8 mouse cellular contexts compared by ENCODE assay signal in the genomic region with DNA sequence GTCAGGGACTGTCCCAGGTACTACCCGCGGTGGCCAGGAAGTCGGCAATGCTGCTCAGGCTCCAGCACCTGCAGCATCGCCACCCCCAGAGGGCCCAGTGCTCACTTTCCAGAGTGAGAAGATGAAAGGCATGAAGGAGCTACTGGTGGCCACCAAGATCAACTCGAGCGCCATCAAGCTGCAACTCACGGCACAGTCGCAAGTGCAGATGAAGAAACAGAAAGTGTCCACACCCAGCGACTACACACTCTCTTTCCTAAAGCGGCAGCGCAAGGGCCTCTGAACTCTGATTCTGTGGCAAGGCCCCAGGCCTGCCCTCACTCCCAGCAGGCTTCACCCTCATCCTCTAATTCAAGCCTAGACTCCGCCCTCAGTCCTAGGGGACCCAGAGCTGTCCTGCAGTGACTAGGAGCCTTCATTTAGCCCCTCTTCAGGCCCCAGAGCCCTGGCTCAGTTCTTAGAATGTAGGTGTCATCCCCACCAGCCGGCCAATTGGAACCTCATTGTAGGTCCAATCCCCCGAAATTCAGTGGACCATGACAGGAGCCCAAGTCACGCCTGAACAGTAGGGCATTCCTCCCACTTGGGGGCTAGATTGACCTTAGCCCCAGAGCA. TPM values are rescaled to one million over a fixed set of nuclear protein-coding genes. Genes with fewer than 3 reads are reported as not detected.
DNase-seq lines count a peak whose midpoint lies in the region; ATAC-seq lines count a peak whose summit lies in the region.

No protein-coding gene starts in this region.

- H3K9me3 ChIP-seq in hindbrain, embryonic 16.5 days (ENCODE audit: control insufficient read depth, low read length) = no peaks in the 10 kb centered on the region
- no peaks in the 10 kb centered on the region for H3K9me3 ChIP-seq in liver, embryonic 13.5 days (replicated peaks)
- H3K9me3 ChIP-seq in neural tube, embryonic 14.5 days (ENCODE audit: control insufficient read depth, low read length) = no peaks in the 10 kb centered on the region

- H3K36me3 ChIP-seq in hindbrain, embryonic 16.5 days (ENCODE audit: control insufficient read depth, insufficient read depth, low read length) = peaks cover 48% of the 10 kb centered on the region
- H3K36me3 ChIP-seq in liver, embryonic 13.5 days = peaks cover 53% of the 10 kb centered on the region
- peaks cover 27% of the 10 kb centered on the region for H3K36me3 ChIP-seq in neural tube, embryonic 14.5 days (ENCODE audit: control insufficient read depth, insufficient read depth, low read length)

- H3K4me1 ChIP-seq in hindbrain, embryonic 16.5 days (ENCODE audit: control insufficient read depth, insufficient read depth, low read depth, low read length) = peaks cover 29% of the 10 kb centered on the region
- H3K4me1 ChIP-seq in liver, embryonic 13.5 days (replicated peaks) = peaks cover 76% of the 10 kb centered on the region
- H3K4me1 ChIP-seq in neural tube, embryonic 14.5 days (ENCODE audit: control insufficient read depth, insufficient read depth, low read length) = peaks cover 20% of the 10 kb centered on the region

- peak overlapping the region; percentile 20; the same call in 1 of the 2 replicates for H3K27ac ChIP-seq in hindbrain, embryonic 16.5 days (ENCODE audit: low read depth, low read length)
- peak overlapping the region; percentile 83 for H3K27ac ChIP-seq in liver, embryonic 13.5 days
- H3K27ac ChIP-seq in neural tube, embryonic 14.5 days (ENCODE audit: low read depth, low read length) = no peak overlapping the region

- no peak overlapping the region for H3K9ac ChIP-seq in hindbrain, embryonic 16.5 days (ENCODE audit: low read depth, low read length)
- peak overlapping the region; percentile 59 for H3K9ac ChIP-seq in liver, embryonic 13.5 days
- no peak overlapping the region for H3K9ac ChIP-seq in neural tube, embryonic 14.5 days (replicated peaks; ENCODE audit: low read depth, low read length)

- no peaks in the 10 kb centered on the region for H3K27me3 ChIP-seq in hindbrain, embryonic 16.5 days (replicated peaks; ENCODE audit: control insufficient read depth, insufficient read depth, low read length)
- H3K27me3 ChIP-seq in liver, embryonic 13.5 days = no peaks in the 10 kb centered on the region
- no peaks in the 10 kb centered on the region for H3K27me3 ChIP-seq in neural tube, embryonic 14.5 days (ENCODE audit: control insufficient read depth, insufficient read depth, low read length)

- peak; percentile 49 for ATAC-seq in common myeloid progenitor, adult 5-6 weeks (replicated peaks; ENCODE audit: low read depth, poor library complexity, severe bottlenecking)
- ATAC-seq in hindbrain, embryonic 16.5 days = no peak
- peak; percentile 4; the same call in 1 of the 2 replicates for ATAC-seq in liver, embryonic 13.5 days (ENCODE audit: low read depth)
- ATAC-seq in neural tube, embryonic 14.5 days (ENCODE audit: low read depth) = no peak

- WGBS in hindbrain, embryonic 16.5 days = 76% methylated on average over 14 of the region's 15 CpGs
- 36% methylated on average over 15 of the region's 15 CpGs for WGBS in liver, embryonic 13.5 days (ENCODE audit: insufficient replicate concordance)
- WGBS in neural tube, embryonic 14.5 days = 76% methylated on average over 15 of the region's 15 CpGs

- no peak overlapping the region; the same call in 1 of the 2 replicates for H3K4me2 ChIP-seq in hindbrain, embryonic 16.5 days (ENCODE audit: low read length)
- H3K4me2 ChIP-seq in liver, embryonic 13.5 days = peak overlapping the region; percentile 100
- peak overlapping the region; percentile 71; the same call in 1 of the 2 replicates for H3K4me2 ChIP-seq in neural tube, embryonic 14.5 days (ENCODE audit: low read depth, low read length)

- peak; percentile 17 to 51 for DNase-seq in adrenal gland, postnatal 36 days
- DNase-seq in adrenal gland, postnatal 4 days (ENCODE audit: low spot score in 2 of 2) = no peak
- peak; percentile 49 for DNase-seq in liver, embryonic 13.5 days
- no peak for DNase-seq in adipocyte (ENCODE audit: low spot score)
- DNase-seq in cerebellum, postnatal 4 days (ENCODE audit: low spot score in 2 of 2) = no peak

- H3K4me3 ChIP-seq in hindbrain, embryonic 16.5 days (ENCODE audit: low read length) = 0 out of 2 replicates have a peak overlapping the region, but pooled peaks have one; percentile 63
- peak overlapping the region; percentile 81 for H3K4me3 ChIP-seq in liver, embryonic 13.5 days (replicated peaks)
- no peak overlapping the region for H3K4me3 ChIP-seq in neural tube, embryonic 14.5 days (ENCODE audit: low read depth, low read length)

RNA-seq across cellular contexts. Expression of gene Map4k2, which starts 0.9 kb away (rescaled TPM):
- total RNA-seq in adrenal gland, postnatal 36 days (2021) = 10 to 100 TPM; 29.9 to 32.2 TPM
- total RNA-seq in adrenal gland, postnatal 4 days (2021) = 10 to 100 TPM; 61.1 to 62.0 TPM
- 18.7 and 46.1 TPM in 2 replicates for total RNA-seq in common myeloid progenitor, adult 5-6 weeks (2017)
- 19.6 and 23.1 TPM in 2 replicates for polyA plus RNA-seq in hindbrain, embryonic 16.5 days (2015; fragmentation: Nextera tagmentation; extraction: Ambion mirVana)
- 4.5 and 5.8 TPM in 2 replicates for polyA plus RNA-seq in liver, embryonic 13.5 days (2015; fragmentation: Nextera tagmentation; extraction: Ambion mirVana)
- polyA plus RNA-seq in neural tube, embryonic 14.5 days (2014; fragmentation: Nextera tagmentation; extraction: Ambion mirVana) = 13.3 and 15.8 TPM in 2 replicates

RNA-seq across cellular contexts. Expression of gene Men1, which starts 5.2 kb away (rescaled TPM):
- total RNA-seq in adrenal gland, postnatal 36 days (2021) = 10 to 100 TPM; 48.7 to 56.3 TPM
- 10 to 100 TPM; 44.3 to 47.5 TPM for total RNA-seq in adrenal gland, postnatal 4 days (2021)
- 19.2 and 30.8 TPM in 2 replicates for total RNA-seq in common myeloid progenitor, adult 5-6 weeks (2017)
- 68.4 and 85.0 TPM in 2 replicates for polyA plus RNA-seq in hindbrain, embryonic 16.5 days (2015; fragmentation: Nextera tagmentation; extraction: Ambion mirVana)
- 26.3 and 29.9 TPM in 2 replicates for polyA plus RNA-seq in liver, embryonic 13.5 days (2015; fragmentation: Nextera tagmentation; extraction: Ambion mirVana)
- 36.8 and 43.9 TPM in 2 replicates for polyA plus RNA-seq in neural tube, embryonic 14.5 days (2014; fragmentation: Nextera tagmentation; extraction: Ambion mirVana)

RNA-seq across cellular contexts. Expression of gene Sf1, which starts 23.5 kb away (rescaled TPM):
- 100 to 1,000 TPM; 169 to 224 TPM for total RNA-seq in adrenal gland, postnatal 36 days (2021)
- total RNA-seq in adrenal gland, postnatal 4 days (2021) = 100 to 1,000 TPM; 270 to 308 TPM
- total RNA-seq in common myeloid progenitor, adult 5-6 weeks (2017) = 221 and 258 TPM in 2 replicates
- 81.4 and 106 TPM in 2 replicates for polyA plus RNA-seq in hindbrain, embryonic 16.5 days (2015; fragmentation: Nextera tagmentation; extraction: Ambion mirVana)
- 68.4 and 92.3 TPM in 2 replicates for polyA plus RNA-seq in liver, embryonic 13.5 days (2015; fragmentation: Nextera tagmentation; extraction: Ambion mirVana)
- polyA plus RNA-seq in neural tube, embryonic 14.5 days (2014; fragmentation: Nextera tagmentation; extraction: Ambion mirVana) = 91.7 and 112 TPM in 2 replicates

RNA-seq across cellular contexts. Expression of gene Cdc42bpg, which starts 33.7 kb away (rescaled TPM):
- total RNA-seq in adrenal gland, postnatal 36 days (2021) = 10 to 100 TPM; 22.6 to 23.5 TPM
- total RNA-seq in adrenal gland, postnatal 4 days (2021) = 10 to 100 TPM; 18.4 to 20.6 TPM
- total RNA-seq in common myeloid progenitor, adult 5-6 weeks (2017) = 2.6 and 2.9 TPM in 2 replicates
- polyA plus RNA-seq in hindbrain, embryonic 16.5 days (2015; fragmentation: Nextera tagmentation; extraction: Ambion mirVana) = 0.26 and 0.31 TPM in 2 replicates
- 0.14 and 0.16 TPM in 2 replicates for polyA plus RNA-seq in liver, embryonic 13.5 days (2015; fragmentation: Nextera tagmentation; extraction: Ambion mirVana)
- 0.61 and 0.71 TPM in 2 replicates for polyA plus RNA-seq in neural tube, embryonic 14.5 days (2014; fragmentation: Nextera tagmentation; extraction: Ambion mirVana)

RNA-seq across cellular contexts. Expression of gene Pygm, which starts 44.2 kb away (rescaled TPM):
- 100 to 1,000 TPM in 1 of 2 experiments, 10 to 100 TPM in 1; 75.6 to 124 TPM for total RNA-seq in adrenal gland, postnatal 36 days (2021)
- total RNA-seq in adrenal gland, postnatal 4 days (2021) = 100 to 1,000 TPM in 1 of 2 experiments, 10 to 100 TPM in 1; 81.8 to 113 TPM
- 0.10 and 0.87 TPM in 2 replicates for total RNA-seq in common myeloid progenitor, adult 5-6 weeks (2017)
- 10.2 and 13.2 TPM in 2 replicates for polyA plus RNA-seq in hindbrain, embryonic 16.5 days (2015; fragmentation: Nextera tagmentation; extraction: Ambion mirVana)
- 2.7 and 2.9 TPM in 2 replicates for polyA plus RNA-seq in liver, embryonic 13.5 days (2015; fragmentation: Nextera tagmentation; extraction: Ambion mirVana)
- polyA plus RNA-seq in neural tube, embryonic 14.5 days (2014; fragmentation: Nextera tagmentation; extraction: Ambion mirVana) = 4.3 and 4.4 TPM in 2 replicates

Comparison
In these comparisons a context has a peak if more than half of its experiments do, and no peak if none do; other contexts are left out.
1. DNase-seq: peak in adrenal gland, postnatal 36 days (2 of 2) and liver, embryonic 13.5 days (single experiment); none in adrenal gland, postnatal 4 days (0 of 2), adipocyte (single experiment) and cerebellum, postnatal 4 days (0 of 2).
2. ATAC-seq: peak in common myeloid progenitor, adult 5-6 weeks (single experiment) and liver, embryonic 13.5 days (single experiment); none in hindbrain, embryonic 16.5 days (single experiment) and neural tube, embryonic 14.5 days (single experiment).